Mouse (Mus musculus): ENCODE data around the gene Nrap.

DNA sequence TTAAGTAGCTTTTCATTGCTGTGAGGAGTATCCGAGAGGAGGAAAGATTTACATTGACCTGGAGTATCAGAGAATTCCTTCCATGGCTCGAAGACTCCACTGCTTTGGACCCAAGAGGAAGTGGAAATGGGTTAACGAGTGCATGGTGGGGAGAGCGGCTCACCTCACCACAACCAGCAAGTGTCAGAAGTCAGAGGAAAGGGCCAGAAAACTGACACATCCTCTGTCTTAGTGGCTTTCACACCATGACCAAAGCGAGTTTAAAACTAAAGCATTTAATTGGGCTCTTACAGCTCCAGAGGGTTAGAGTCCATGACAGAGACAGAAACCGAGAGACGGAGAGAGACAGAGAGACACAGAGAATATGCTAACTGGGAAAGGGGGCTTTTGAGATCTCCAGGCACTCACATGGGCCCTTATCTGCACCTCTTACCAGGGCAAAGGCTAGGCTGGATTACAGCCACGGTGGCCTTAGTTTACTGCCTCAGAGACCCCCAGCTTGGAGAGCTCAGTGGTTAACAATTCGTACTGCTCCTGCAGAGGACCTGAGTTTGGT lies 3.6 kb upstream of the Nrap start:
- no peak for TF ChIP-seq EP300 (IDR thresholded peaks at IDR 0.05; ENCODE audit: low read depth)
- TF ChIP-seq CTCF (IDR thresholded peaks at IDR 0.05; ENCODE audit: low read depth) = no peak
